ENCODE assay signal across 8 mouse cellular contexts in the genomic region with DNA sequence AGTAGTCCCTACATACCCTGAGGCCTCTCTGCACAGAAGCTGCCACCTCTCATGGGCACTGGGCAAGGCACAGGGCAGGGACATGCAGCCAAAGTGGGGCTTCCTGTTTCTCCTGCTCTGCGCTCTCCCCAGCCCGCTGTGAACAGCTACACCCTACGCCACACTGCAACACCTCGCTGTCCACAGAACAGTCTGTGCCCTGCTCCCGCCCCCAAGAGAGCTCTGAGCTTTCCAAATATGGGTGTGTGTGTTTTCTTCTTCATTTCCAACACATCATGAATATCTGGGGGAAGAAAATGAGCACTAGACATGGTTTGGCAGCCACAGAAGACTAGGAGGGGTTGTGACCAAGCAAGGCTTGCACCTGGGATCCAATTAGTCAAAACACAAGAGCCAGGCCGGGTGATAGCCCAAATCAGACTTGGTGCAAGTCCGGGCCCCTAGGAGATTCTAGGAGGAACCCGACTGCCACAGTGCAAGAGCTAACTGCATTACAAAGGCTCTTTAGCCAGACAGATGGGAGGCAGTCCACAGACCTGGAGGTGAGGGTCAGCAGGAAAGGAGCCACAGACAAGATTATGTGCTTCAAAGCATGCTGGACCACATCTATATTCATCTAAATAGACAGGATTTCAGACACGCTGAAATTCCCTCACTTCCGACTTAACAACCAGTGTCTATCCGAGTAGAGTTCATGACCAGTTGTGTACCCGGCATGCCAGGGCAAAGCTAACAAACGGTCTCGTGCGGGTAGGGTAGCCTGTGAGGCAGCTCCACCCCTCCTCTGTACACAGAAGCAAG. TPM values are rescaled to one million over a fixed set of nuclear protein-coding genes. Genes with fewer than 3 reads are reported as not detected.
DNase-seq lines count a peak whose midpoint lies in the region; ATAC-seq and TF ChIP-seq lines count a peak whose summit lies in the region.
"Had no signal": no experiment of that assay in that cellular context is flagged by ENCODE, and none has a peak within 500 bp of the region (broad histone marks: within the 10 kb centered on the region; RNA-seq: fewer than 3 reads in every experiment).

No protein-coding gene starts in this region.

- TF ChIP-seq POLR2A in cortical plate, adult 2 months (IDR thresholded peaks at IDR 0.05; ENCODE audit: extremely low read depth, insufficient read depth, low read length), result no peak
- no peak for TF ChIP-seq POLR2A in kidney, adult 2 months (IDR thresholded peaks at IDR 0.05; ENCODE audit: low read depth, low read length)

- peaks cover 10% of the 10 kb centered on the region; the same call in 1 of the 2 replicates for H3K27me3 ChIP-seq in G1E (ENCODE audit: insufficient read depth, low read length)
- no peaks in the 10 kb centered on the region for H3K27me3 ChIP-seq in kidney, adult 2 months (replicated peaks; ENCODE audit: control insufficient read depth, insufficient read depth, low read length)
- H3K27me3 ChIP-seq: limb, embryonic 13.5 days had no signal

- WGBS in kidney, adult 2 months, result 78% methylated on average over 15 of the region's 15 CpGs

- 0 out of 2 replicates have a peak, but pooled peaks have one; percentile 9 for ATAC-seq in G1E (ENCODE audit: extremely low read depth, insufficient number of reproducible peaks, low FRiP score, poor library complexity, severe bottlenecking)
- ATAC-seq in megakaryocyte progenitor cell, adult 5-6 weeks (replicated peaks; ENCODE audit: poor library complexity), result peak; percentile 39; the same call in 1 of the 2 replicates

- peak; percentile 51 to 57 for DNase-seq in layer of hippocampus, adult 2 months (ENCODE audit: low spot score in 2 of 2)
- no peak for DNase-seq in layer of hippocampus, adult 9-10 months (ENCODE audit: low spot score)
- no peak for DNase-seq in G1E (ENCODE audit: low spot score)
- DNase-seq in kidney, adult 2 months, result no peak
- DNase-seq in thymus, postnatal 36 days, result no peak

- peaks cover 13% of the 10 kb centered on the region for H3K36me3 ChIP-seq in G1E (replicated peaks)
- no peaks in the 10 kb centered on the region for H3K36me3 ChIP-seq in kidney, adult 2 months (ENCODE audit: control insufficient read depth, insufficient read depth, low read length)

- peak overlapping the region; percentile 82 for H3K27ac ChIP-seq in layer of hippocampus, adult 2 months
- peak overlapping the region; percentile 80 for H3K27ac ChIP-seq in cortical plate, adult 2 months (ENCODE audit: insufficient read depth, low read length)
- no peak overlapping the region for H3K27ac ChIP-seq in kidney, adult 2 months (ENCODE audit: insufficient read depth, low read depth, low read length)
- H3K27ac ChIP-seq: limb, embryonic 13.5 days had no signal

- H3K4me1 ChIP-seq in G1E (ENCODE audit: insufficient read depth, low read depth, low read length), result peaks cover 2% of the 10 kb centered on the region; the same call in 1 of the 2 replicates
- peaks cover 20% of the 10 kb centered on the region for H3K4me1 ChIP-seq in cortical plate, adult 2 months (ENCODE audit: control insufficient read depth, insufficient read depth, low read length)
- H3K4me1 ChIP-seq in kidney, adult 2 months (ENCODE audit: control insufficient read depth, insufficient read depth, low read length), result no peaks in the 10 kb centered on the region; the same call in 1 of the 2 replicates
- H3K4me1 ChIP-seq: limb, embryonic 13.5 days had no signal

- TF ChIP-seq CTCF in layer of hippocampus, adult 2 months (conservative IDR thresholded peaks at IDR 0.05), result no peak
- TF ChIP-seq CTCF in G1E (IDR thresholded peaks at IDR 0.05; ENCODE audit: low read depth, low read length), result no peak
- TF ChIP-seq CTCF in cortical plate, adult 2 months (IDR thresholded peaks at IDR 0.05; ENCODE audit: extremely low read depth, insufficient read depth, low read length), result no peak
- TF ChIP-seq CTCF in kidney, adult 2 months (conservative IDR thresholded peaks at IDR 0.05; ENCODE audit: insufficient read depth, insufficient read length, low read depth, low read length), result no peak

- no peaks in the 10 kb centered on the region for H3K9me3 ChIP-seq in G1E (replicated peaks)
- H3K9me3 ChIP-seq: limb, embryonic 13.5 days had no signal

- no peak overlapping the region for H3K4me3 ChIP-seq in layer of hippocampus, adult 2 months
- no peak overlapping the region for H3K4me3 ChIP-seq in G1E (ENCODE audit: low read depth, low read length)
- no peak overlapping the region for H3K4me3 ChIP-seq in cortical plate, adult 2 months (ENCODE audit: insufficient read depth, low read length)
- no peak overlapping the region for H3K4me3 ChIP-seq in kidney, adult 2 months (ENCODE audit: insufficient read depth, low read depth, low read length)
- H3K4me3 ChIP-seq: limb, embryonic 13.5 days had no signal

RNA-seq across cellular contexts. Expression of gene Ttc7b, which starts 39.8 kb away (rescaled TPM):
- total RNA-seq in layer of hippocampus, adult 2 months (2021), result 100 to 1,000 TPM; 173 to 184 TPM
- total RNA-seq in G1E (2014; fragmentation: Nextera tagmentation) (27.1 and 33.9 TPM in 2 replicates), G1E (2017) (25.4 and 26.8 TPM in 2 replicates)
- polyA plus RNA-seq in G1E (2012), result 21.1 and 24.2 TPM in 2 replicates
- polyA plus RNA-seq in cortical plate, adult 2 months (2012; rRNA removed), result 221 and 228 TPM in 2 replicates
- total RNA-seq in megakaryocyte progenitor cell, adult 5-6 weeks (2015), result 24.3 and 28.8 TPM in 2 replicates
- total RNA-seq in megakaryocyte progenitor cell, adult 5-6 weeks (2017), result 13.3 and 16.5 TPM in 2 replicates
- 42.1 and 55.5 TPM in 2 replicates for polyA plus RNA-seq in kidney, adult 2 months (2012; rRNA removed)

Comparison
In these comparisons a context has a peak if more than half of its experiments do, and no peak if none do; other contexts are left out.
1. DNase-seq: peak in layer of hippocampus, adult 2 months (2 of 2); none in layer of hippocampus, adult 9-10 months (single experiment), G1E (single experiment), kidney, adult 2 months (single experiment) and thymus, postnatal 36 days (0 of 2).
2. RNA of gene Ttc7b, which starts 39.8 kb away (total RNA-seq): 173 to 184 TPM in layer of hippocampus, adult 2 months; 25.4 to 33.9 TPM in G1E and 13.3 to 28.8 TPM in megakaryocyte progenitor cell, adult 5-6 weeks; every median in the first group is over 4 times any median in the second.